Mouse (Mus musculus): Measurements from ENCODE around the gene Myo1g. TPM values are rescaled to one million over a fixed set of nuclear protein-coding genes. Genes with fewer than 3 reads are reported as not detected.

Gene Myo1g
- polyA plus RNA-seq, 1 experiment from 2014 or later, result 1.0 TPM

DNA sequence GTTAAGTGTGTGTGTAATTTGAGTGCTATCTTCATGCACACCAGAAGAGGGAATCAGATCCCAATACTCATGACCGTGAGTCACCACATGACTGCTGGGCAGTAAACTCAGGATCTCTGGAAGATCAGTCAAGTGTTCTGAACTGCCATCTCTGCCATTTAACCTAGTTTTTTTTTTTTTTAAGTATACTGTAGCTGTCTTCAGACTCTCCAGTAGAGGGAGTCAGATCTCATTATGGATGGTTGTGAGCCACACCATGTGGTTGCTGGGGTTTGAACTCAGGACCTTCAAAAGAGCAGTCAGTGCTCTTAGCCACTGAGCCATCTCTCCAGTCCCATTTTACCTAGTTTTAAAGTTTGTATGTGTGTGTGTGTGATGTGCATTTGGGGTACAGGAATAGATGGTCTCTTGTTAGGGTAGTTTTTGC, 2.9 kb upstream of the Myo1g start:
- no peak for ATAC-seq (ENCODE audit: low FRiP score, low TSS enrichment)
- no peaks in the 10 kb centered on the region for H3K9me3 ChIP-seq (ENCODE audit: low read length)
- no peak overlapping the region for H3K4me2 ChIP-seq (replicated peaks; ENCODE audit: low read depth, low read length)
- no peaks in the 10 kb centered on the region for H3K27me3 ChIP-seq (ENCODE audit: insufficient read depth, low read length)
- peaks cover 27% of the 10 kb centered on the region for H3K36me3 ChIP-seq (ENCODE audit: insufficient read depth, low read length)
- 47% methylated on average over 1 of the region's 1 CpGs for WGBS
- H3K9ac ChIP-seq (replicated peaks; ENCODE audit: low read length), result no peak overlapping the region
- no peak overlapping the region for H3K27ac ChIP-seq (ENCODE audit: low read length)
- no peak overlapping the region for H3K4me3 ChIP-seq (ENCODE audit: low read length)
- peaks cover 4% of the 10 kb centered on the region; the same call in 1 of the 2 replicates for H3K4me1 ChIP-seq (ENCODE audit: insufficient read depth, low read length)

DNA sequence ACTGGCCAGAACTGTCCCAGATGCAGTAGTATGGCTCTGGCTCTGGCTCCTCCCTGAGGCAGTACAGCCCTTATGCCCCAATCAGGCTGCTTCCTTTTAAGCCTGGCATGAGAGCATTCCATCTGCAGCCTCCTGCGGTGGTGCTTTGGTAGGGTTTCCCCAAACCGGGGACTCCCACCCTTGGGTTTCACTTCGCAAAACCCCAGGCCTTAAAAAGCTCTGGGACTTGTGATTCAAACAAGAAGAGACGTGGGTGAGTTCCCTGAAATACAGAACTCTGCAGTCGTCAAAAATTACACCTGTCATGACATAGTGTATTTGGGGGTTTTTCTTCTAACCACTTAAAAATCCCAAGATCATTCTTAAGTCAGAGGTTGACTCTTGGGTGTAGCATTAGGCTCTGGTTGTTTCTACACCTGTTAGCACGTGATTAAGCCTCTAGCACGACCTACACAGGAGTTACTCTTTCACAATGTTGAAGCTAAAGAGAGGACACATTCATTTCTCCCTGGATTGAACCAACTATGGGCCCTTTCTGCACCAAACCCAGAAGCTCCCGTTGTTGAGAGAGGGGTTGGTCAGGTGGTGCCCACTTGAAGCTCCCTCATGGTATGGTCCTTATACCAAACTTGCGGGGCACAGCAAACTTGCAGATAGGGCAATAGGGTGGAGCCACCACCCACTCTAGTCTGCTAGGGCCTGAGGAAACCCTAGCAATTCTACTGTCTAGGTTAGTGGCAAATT, 2.2 kb upstream of the Myo1g start:
- no peaks in the 10 kb centered on the region for H3K9me3 ChIP-seq (ENCODE audit: low read length)
- ATAC-seq (ENCODE audit: low FRiP score, low TSS enrichment), result no peak
- H3K4me1 ChIP-seq (ENCODE audit: insufficient read depth, low read length), result peaks cover 4% of the 10 kb centered on the region; the same call in 1 of the 2 replicates
- H3K27ac ChIP-seq (ENCODE audit: low read length), result no peak overlapping the region
- H3K36me3 ChIP-seq (ENCODE audit: insufficient read depth, low read length), result peaks cover 27% of the 10 kb centered on the region
- H3K27me3 ChIP-seq (ENCODE audit: insufficient read depth, low read length), result no peaks in the 10 kb centered on the region
- H3K9ac ChIP-seq (replicated peaks; ENCODE audit: low read length), result no peak overlapping the region
- H3K4me3 ChIP-seq (ENCODE audit: low read length), result no peak overlapping the region
- WGBS, result 76% methylated on average over 9 of the region's 9 CpGs
- H3K4me2 ChIP-seq (replicated peaks; ENCODE audit: low read depth, low read length), result no peak overlapping the region

DNA sequence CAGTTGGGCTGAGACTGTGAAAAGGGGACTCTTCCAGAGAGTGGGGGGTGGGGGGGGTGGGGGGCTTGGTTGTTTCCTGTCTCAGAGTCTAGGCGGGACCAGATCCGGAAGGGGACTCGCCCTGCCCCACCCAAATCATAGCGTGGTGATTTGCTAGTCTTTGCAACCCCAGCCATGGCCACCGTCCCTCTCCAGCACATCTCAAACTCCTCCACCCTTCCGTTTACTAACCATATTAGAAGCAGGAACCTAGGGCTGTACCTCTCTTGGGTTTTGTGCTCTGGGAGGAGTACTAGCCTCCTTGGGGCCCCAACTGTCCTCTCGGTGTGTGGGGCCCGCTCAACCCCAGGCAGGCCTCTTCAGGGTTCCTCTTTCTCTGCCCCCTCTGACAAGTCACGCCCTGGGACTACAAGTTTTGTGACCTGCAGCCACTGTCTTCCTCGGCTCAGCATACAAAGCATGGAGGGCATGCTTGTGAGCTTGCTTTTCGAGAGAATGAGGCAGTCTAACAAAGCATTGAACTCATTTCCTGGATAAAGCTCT, 1.2 kb downstream of the Myo1g start:
- H3K9me3 ChIP-seq (ENCODE audit: low read length), result no peaks in the 10 kb centered on the region
- no peak for ATAC-seq (ENCODE audit: low FRiP score, low TSS enrichment)
- H3K4me2 ChIP-seq (replicated peaks; ENCODE audit: low read depth, low read length), result no peak overlapping the region
- H3K36me3 ChIP-seq (ENCODE audit: insufficient read depth, low read length), result peaks cover 9% of the 10 kb centered on the region
- H3K9ac ChIP-seq (replicated peaks; ENCODE audit: low read length), result no peak overlapping the region
- no peaks in the 10 kb centered on the region for H3K4me1 ChIP-seq (ENCODE audit: insufficient read depth, low read length)
- no peaks in the 10 kb centered on the region for H3K27me3 ChIP-seq (ENCODE audit: insufficient read depth, low read length)
- 70% methylated on average over 11 of the region's 11 CpGs for WGBS
- H3K4me3 ChIP-seq (ENCODE audit: low read length), result no peak overlapping the region
- no peak overlapping the region for H3K27ac ChIP-seq (ENCODE audit: low read length)

DNA sequence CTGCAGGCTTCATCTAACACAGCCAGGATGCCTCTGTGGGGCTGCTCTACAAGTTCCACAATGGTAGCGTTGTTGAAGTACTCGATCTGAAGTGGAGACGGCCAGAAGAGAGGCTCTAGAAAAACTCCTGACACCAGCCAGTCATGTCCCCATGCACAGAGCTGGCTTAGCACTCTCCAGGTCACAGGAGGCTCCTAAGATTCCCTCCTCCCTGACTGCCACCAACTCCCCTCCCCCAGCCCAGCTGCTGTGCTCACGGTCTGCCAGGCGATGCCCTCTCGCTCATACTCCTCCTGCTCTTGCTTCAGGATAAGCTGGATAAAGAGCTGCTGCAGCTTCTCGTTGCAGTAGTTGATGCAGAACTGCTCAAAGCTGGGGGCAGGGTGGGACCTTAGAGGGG, 5.9 kb downstream of the Myo1g start:
- Histone ChIP-seq H3K36me3 (ENCODE audit: insufficient read depth, low read length) (no peaks in the 10 kb centered on the region), H3K9me3 (ENCODE audit: low read length) (no peaks in the 10 kb centered on the region), H3K9ac (replicated peaks; ENCODE audit: low read length) (no peak overlapping the region), H3K27ac (ENCODE audit: low read length) (no peak overlapping the region), H3K27me3 (ENCODE audit: insufficient read depth, low read length) (no peaks in the 10 kb centered on the region), H3K4me2 (replicated peaks; ENCODE audit: low read depth, low read length) (no peak overlapping the region), H3K4me1 (ENCODE audit: insufficient read depth, low read length) (no peaks in the 10 kb centered on the region), H3K4me3 (ENCODE audit: low read length) (no peak overlapping the region)
- no peak for ATAC-seq (ENCODE audit: low FRiP score, low TSS enrichment)
- WGBS, result 40% methylated on average over 7 of the region's 7 CpGs

DNA sequence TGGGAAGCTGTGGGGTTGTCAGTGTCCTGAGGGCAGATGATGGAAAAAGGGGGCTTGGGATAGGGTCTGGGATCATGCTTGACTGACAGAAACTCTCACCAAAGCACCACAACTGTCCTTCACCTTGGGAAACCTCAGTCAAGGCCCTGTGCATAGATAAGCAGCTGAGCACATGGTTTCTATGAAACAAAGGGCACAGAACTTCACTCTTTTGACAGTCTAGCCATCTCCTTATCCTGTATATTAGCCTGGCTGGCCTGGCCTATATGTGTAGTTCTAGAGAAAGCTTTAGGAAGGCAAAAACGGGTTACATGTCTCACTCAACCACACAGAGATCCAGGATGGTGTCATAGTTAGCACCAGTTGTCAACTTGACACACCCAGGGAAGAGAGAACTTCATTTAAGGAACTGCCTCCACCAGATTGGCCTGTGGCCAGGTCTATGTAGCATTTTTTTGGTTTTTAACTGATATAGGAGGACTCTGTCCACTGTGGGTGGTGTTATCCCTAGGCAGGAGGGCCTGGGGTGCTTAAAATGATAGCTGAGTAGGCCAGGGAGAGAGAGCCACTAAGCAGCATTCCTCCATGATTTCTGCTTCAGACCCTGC, 12.4 kb downstream of the Myo1g start:
- ATAC-seq (ENCODE audit: low FRiP score, low TSS enrichment), result no peak
- Histone ChIP-seq H3K9me3 (ENCODE audit: low read length) (no peaks in the 10 kb centered on the region), H3K4me2 (replicated peaks; ENCODE audit: low read depth, low read length) (no peak overlapping the region), H3K9ac (replicated peaks; ENCODE audit: low read length) (no peak overlapping the region), H3K4me1 (ENCODE audit: insufficient read depth, low read length) (no peaks in the 10 kb centered on the region), H3K27me3 (ENCODE audit: insufficient read depth, low read length) (no peaks in the 10 kb centered on the region), H3K4me3 (ENCODE audit: low read length) (no peak overlapping the region), H3K36me3 (ENCODE audit: insufficient read depth, low read length) (no peaks in the 10 kb centered on the region), H3K27ac (ENCODE audit: low read length) (no peak overlapping the region)
- WGBS, result 53% methylated on average over 1 of the region's 1 CpGs

DNA sequence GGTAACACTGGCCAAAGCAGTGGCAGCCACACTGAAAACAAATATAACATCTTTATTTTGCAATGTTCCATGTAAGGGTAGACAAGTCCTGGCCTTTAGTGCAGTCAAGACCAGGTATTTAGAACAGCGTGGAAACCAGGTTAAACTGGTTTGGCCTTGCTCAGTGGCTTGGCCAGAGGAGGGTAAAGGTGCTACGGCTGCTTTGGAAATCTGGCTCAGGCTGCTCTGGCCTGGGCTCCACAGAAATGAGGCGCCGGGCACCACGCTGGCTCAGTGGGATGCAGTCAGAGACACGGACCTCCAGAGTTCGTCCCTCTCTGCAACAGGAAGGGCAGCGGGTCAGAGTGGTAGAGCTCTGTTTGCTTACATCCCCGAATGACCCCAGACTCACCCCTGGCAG, 14.2 kb downstream of the Myo1g start:
- Histone ChIP-seq H3K9me3 (ENCODE audit: low read length) (no peaks in the 10 kb centered on the region), H3K36me3 (ENCODE audit: insufficient read depth, low read length) (no peaks in the 10 kb centered on the region), H3K4me1 (ENCODE audit: insufficient read depth, low read length) (no peaks in the 10 kb centered on the region), H3K9ac (replicated peaks; ENCODE audit: low read length) (no peak overlapping the region), H3K27me3 (ENCODE audit: insufficient read depth, low read length) (no peaks in the 10 kb centered on the region), H3K4me2 (replicated peaks; ENCODE audit: low read depth, low read length) (no peak overlapping the region), H3K4me3 (ENCODE audit: low read length) (no peak overlapping the region), H3K27ac (ENCODE audit: low read length) (no peak overlapping the region)
- WGBS, result 69% methylated on average over 9 of the region's 9 CpGs
- ATAC-seq (ENCODE audit: low FRiP score, low TSS enrichment), result 0 out of 2 replicates have a peak, but pooled peaks have one; percentile 23

DNA sequence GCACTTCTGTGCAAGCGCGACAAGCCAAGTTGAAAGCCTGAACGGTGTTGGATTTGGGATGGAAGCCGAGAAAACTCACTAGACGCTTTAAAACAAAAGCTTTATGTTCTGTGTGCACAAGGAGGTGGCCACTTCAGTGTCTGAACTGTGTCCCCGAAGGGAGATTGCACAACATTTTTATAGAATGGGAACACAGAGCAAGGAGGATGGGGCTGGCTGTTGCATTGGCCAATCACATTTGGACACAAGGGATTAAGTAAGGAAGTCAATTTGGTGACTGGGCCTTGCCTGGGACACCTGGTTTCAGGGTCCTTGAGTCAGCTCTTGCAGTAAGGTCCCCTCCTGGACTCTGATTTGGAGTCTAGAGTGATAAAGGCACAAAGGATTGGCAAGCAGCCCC, 16.1 kb downstream of the Myo1g start:
- ATAC-seq (ENCODE audit: low FRiP score, low TSS enrichment), result no peak
- Histone ChIP-seq H3K4me1 (ENCODE audit: insufficient read depth, low read length) (no peaks in the 10 kb centered on the region), H3K4me3 (ENCODE audit: low read length) (no peak overlapping the region), H3K9me3 (ENCODE audit: low read length) (no peaks in the 10 kb centered on the region), H3K4me2 (replicated peaks; ENCODE audit: low read depth, low read length) (no peak overlapping the region), H3K36me3 (ENCODE audit: insufficient read depth, low read length) (no peaks in the 10 kb centered on the region), H3K9ac (replicated peaks; ENCODE audit: low read length) (no peak overlapping the region), H3K27me3 (ENCODE audit: insufficient read depth, low read length) (no peaks in the 10 kb centered on the region), H3K27ac (ENCODE audit: low read length) (no peak overlapping the region)
- WGBS, result 88% methylated on average over 6 of the region's 6 CpGs

DNA sequence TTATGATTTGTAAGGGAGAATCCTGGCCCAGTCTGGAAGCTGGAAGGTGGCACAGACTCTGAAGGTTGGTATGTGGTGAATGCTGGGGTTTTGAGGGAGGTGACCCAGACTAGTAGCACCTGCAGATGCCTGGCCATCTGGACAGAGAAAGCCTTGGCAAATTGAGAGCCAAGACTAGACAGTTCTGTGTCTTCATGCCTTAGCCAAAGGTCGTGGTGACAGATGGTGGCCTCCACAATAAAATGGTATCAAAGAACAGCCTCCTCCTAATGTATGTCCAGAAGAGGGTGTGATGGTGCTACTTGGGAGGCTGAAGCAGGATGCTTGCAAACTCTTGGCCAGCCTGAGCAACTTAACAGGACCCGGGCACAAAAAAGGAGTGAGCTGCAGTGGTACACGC, 16.5 kb downstream of the Myo1g start:
- H3K9ac ChIP-seq (replicated peaks; ENCODE audit: low read length), result no peak overlapping the region
- no peaks in the 10 kb centered on the region for H3K4me1 ChIP-seq (ENCODE audit: insufficient read depth, low read length)
- 79% methylated on average over 3 of the region's 3 CpGs for WGBS
- no peaks in the 10 kb centered on the region for H3K36me3 ChIP-seq (ENCODE audit: insufficient read depth, low read length)
- no peaks in the 10 kb centered on the region for H3K27me3 ChIP-seq (ENCODE audit: insufficient read depth, low read length)
- no peak overlapping the region for H3K4me2 ChIP-seq (replicated peaks; ENCODE audit: low read depth, low read length)
- H3K9me3 ChIP-seq (ENCODE audit: low read length), result no peaks in the 10 kb centered on the region
- ATAC-seq (ENCODE audit: low FRiP score, low TSS enrichment), result no peak
- H3K27ac ChIP-seq (ENCODE audit: low read length), result no peak overlapping the region
- H3K4me3 ChIP-seq (ENCODE audit: low read length), result no peak overlapping the region

DNA sequence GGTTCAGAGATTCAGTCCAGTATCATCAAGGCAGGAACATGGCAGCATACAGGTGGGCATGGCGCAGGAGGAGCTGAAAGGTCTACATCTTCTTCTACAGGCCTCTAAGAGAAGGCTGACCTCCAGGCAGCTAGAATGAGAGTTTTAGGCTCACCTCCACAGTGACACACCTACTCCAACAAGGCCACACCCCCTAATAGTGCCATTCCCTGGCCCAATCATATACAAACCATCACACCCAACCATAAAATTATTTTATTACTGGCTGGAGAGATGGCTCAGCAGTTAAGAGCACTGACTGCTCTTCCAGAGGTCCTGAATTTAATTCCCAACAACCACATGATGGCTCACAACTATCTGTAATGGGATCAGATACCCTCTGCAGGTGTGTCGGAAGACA, 18.3 kb downstream of the Myo1g start:
- Histone ChIP-seq H3K4me1 (ENCODE audit: insufficient read depth, low read length) (no peaks in the 10 kb centered on the region), H3K27ac (ENCODE audit: low read length) (no peak overlapping the region), H3K36me3 (ENCODE audit: insufficient read depth, low read length) (no peaks in the 10 kb centered on the region), H3K27me3 (ENCODE audit: insufficient read depth, low read length) (no peaks in the 10 kb centered on the region), H3K9me3 (ENCODE audit: low read length) (no peaks in the 10 kb centered on the region), H3K4me3 (ENCODE audit: low read length) (no peak overlapping the region), H3K4me2 (replicated peaks; ENCODE audit: low read depth, low read length) (no peak overlapping the region), H3K9ac (replicated peaks; ENCODE audit: low read length) (no peak overlapping the region)
- ATAC-seq (ENCODE audit: low FRiP score, low TSS enrichment), result no peak
- WGBS, result 95% methylated on average over 2 of the region's 2 CpGs

DNA sequence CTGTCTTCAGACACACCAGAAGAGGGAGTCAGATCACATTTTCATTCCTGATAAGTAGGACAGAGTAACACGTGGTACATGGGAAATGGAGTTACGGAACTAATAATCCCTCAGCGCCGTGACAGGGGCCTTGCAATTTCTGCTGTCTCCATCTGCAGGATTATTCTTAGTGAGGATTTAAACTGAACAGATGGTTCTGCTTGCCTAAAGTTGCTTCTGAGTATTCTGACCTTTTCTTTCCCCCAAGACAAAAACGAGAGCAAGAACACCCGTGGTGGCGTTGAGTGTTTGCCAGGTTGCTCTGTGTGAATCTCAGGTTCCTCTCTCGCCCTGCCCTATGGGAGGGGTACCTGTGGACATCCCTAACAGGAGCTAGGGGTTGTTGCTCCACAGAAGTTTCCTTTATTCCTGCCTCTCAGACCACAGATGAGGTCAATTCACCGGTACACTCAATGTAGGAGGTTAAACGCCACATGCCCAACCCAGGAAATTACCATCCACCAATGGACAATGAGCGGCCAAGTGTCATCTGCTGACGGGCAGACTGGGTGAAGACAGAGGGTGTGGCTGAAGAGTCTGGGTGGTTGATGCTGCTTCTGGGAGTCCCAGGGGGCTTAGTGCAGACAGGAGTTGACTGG, 23.3 kb downstream of the Myo1g start:
- Histone ChIP-seq H3K4me3 (ENCODE audit: low read length) (no peak overlapping the region), H3K27me3 (ENCODE audit: insufficient read depth, low read length) (no peaks in the 10 kb centered on the region), H3K4me1 (ENCODE audit: insufficient read depth, low read length) (no peaks in the 10 kb centered on the region), H3K4me2 (replicated peaks; ENCODE audit: low read depth, low read length) (no peak overlapping the region), H3K36me3 (ENCODE audit: insufficient read depth, low read length) (no peaks in the 10 kb centered on the region), H3K27ac (ENCODE audit: low read length) (no peak overlapping the region), H3K9me3 (ENCODE audit: low read length) (no peaks in the 10 kb centered on the region), H3K9ac (replicated peaks; ENCODE audit: low read length) (no peak overlapping the region)
- 78% methylated on average over 12 of the region's 12 CpGs for WGBS
- no peak for ATAC-seq (ENCODE audit: low FRiP score, low TSS enrichment)
